Mouse (Mus musculus) heart, adult 2 months (tissue): ENCODE data around the gene Mgat5. TPM values are rescaled to one million over a fixed set of nuclear protein-coding genes. Genes with fewer than 3 reads are reported as not detected.

Experiments
- DNase-seq, 2 experiments: peaks; one replicate each; pipeline ENCODE4 v3.0.0; 2021
- H3K27ac ChIP-seq: fragments of 200-600 bp; 2 replicates; pipeline ENCODE4 v1.8.1; 2022
- H3K27me3 ChIP-seq: fragments of 200-500 bp; 2 replicates; pipeline ENCODE4 v1.6.1; 2012; ENCODE audit warnings: mild to moderate bottlenecking, low read length, inconsistent platforms, mixed read lengths; ENCODE audit not compliant: control insufficient read depth, insufficient read depth
- H3K36me3 ChIP-seq: fragments of 200-500 bp; 2 replicates; pipeline ENCODE4 v1.6.1; 2012; ENCODE audit warnings: low read length, inconsistent platforms; ENCODE audit not compliant: control insufficient read depth, insufficient read depth
- H3K4me1 ChIP-seq: fragments of 200-500 bp; 2 replicates; pipeline ENCODE4 v1.6.1; 2011; ENCODE audit warnings: low read length; ENCODE audit not compliant: control insufficient read depth, insufficient read depth
- H3K4me3 ChIP-seq: fragments of 200-600 bp; 2 replicates; pipeline ENCODE4 v1.8.1; 2022
- H3K79me2 ChIP-seq: fragments of 200-500 bp; replicated peaks from 2 replicates; pipeline ENCODE4 v1.6.1; 2012; ENCODE audit warnings: mild to moderate bottlenecking, inconsistent platforms, low read length, moderate library complexity, mixed read lengths; ENCODE audit not compliant: control insufficient read depth, insufficient read depth
- H3K9ac ChIP-seq: fragments of 200-500 bp; 2 replicates; pipeline ENCODE4 v1.6.1; 2012; ENCODE audit warnings: low read depth, mild to moderate bottlenecking, control low read depth, inconsistent platforms, low read length, mixed read lengths
- CTCF ChIP-seq: fragments of 200-600 bp; IDR thresholded peaks from 2 replicates; pipeline ENCODE4 v1.8.1; 2022; ENCODE audit warnings: antibody characterized with exemption, mild to moderate bottlenecking, moderate library complexity
- EP300 ChIP-seq: fragments of 200-500 bp; IDR thresholded peaks from 2 replicates; pipeline ENCODE4 v1.6.1; 2011; ENCODE audit warnings: low read depth, low read length, control low read depth; ENCODE audit not compliant: insufficient read depth
- POLR2A ChIP-seq: fragments of 200-500 bp; IDR thresholded peaks from 2 replicates; pipeline ENCODE4 v1.6.1; 2011; ENCODE audit warnings: mild to moderate bottlenecking, low read depth, low read length, control low read depth; ENCODE audit not compliant: insufficient read depth
- WGBS: fragments of 180-500 bp; shearing (Covaris S2); methylation state at CpG from one replicate; pipeline ENCODE4 v1.1.7; 2018; 5-methylcytosine and 5-hydroxymethylcytosine counted together
- intact Hi-C: fragments of 180-260 bp; cut with DNase I; formaldehyde crosslinking; loops from one replicate; pipeline ENCODE4 v1.15.1; 2025
- polyA plus RNA-seq: library from polyadenylated mRNA; depleted of rRNA; stranded (reverse); fragments of >200 nt; gene quantifications from 2 replicates; pipeline ENCODE4 v1.2.3, GENCODE M21; 2012
- total RNA-seq, 2 experiments: library from RNA; stranded (reverse); gene quantifications; 2 replicates each; pipeline ENCODE4 v1.2.3; 2021

Gene Mgat5
- total and polyA plus RNA-seq, 3 experiments, result 5.6 to 16.7 (median 13.6) TPM

- no peaks in the 10 kb centered on the region for H3K79me2 ChIP-seq
- no peak for TF ChIP-seq POLR2A
- TF ChIP-seq CTCF, result no peak
- TF ChIP-seq EP300, result no peak
- no peak for DNase-seq
- H3K9ac ChIP-seq, result no peak overlapping the region
- no peaks in the 10 kb centered on the region for H3K27me3 ChIP-seq
- no peak overlapping the region for H3K27ac ChIP-seq
- no peak overlapping the region for H3K4me3 ChIP-seq
- no peaks in the 10 kb centered on the region for H3K36me3 ChIP-seq
- 98% methylated on average over 2 of the region's 2 CpGs for WGBS
- no peaks in the 10 kb centered on the region for H3K4me1 ChIP-seq
- intact Hi-C loops, result no loop called here
Observed at GRCm38 (mm10) chr1:127394716-127395115, 189.9 kb downstream of the Mgat5 start.

- H3K79me2 ChIP-seq, result no peaks in the 10 kb centered on the region
- H3K4me3 ChIP-seq, result no peak overlapping the region
- TF ChIP-seq EP300, result no peak
- TF ChIP-seq POLR2A, result no peak
- no peak for TF ChIP-seq CTCF
- no peaks in the 10 kb centered on the region for H3K4me1 ChIP-seq
- 89% methylated on average over 5 of the region's 5 CpGs for WGBS
- intact Hi-C loops, result no loop called here
- DNase-seq, result no peak
- no peaks in the 10 kb centered on the region for H3K27me3 ChIP-seq
- no peak overlapping the region for H3K27ac ChIP-seq
- no peaks in the 10 kb centered on the region for H3K36me3 ChIP-seq
- H3K9ac ChIP-seq, result no peak overlapping the region
Observed at GRCm38 (mm10) chr1:127395724-127396123, 190.9 kb downstream of the Mgat5 start.

- Histone ChIP-seq H3K27me3 (no peaks in the 10 kb centered on the region), H3K9ac (no peak overlapping the region), H3K79me2 (no peaks in the 10 kb centered on the region), H3K4me3 (no peak overlapping the region), H3K36me3 (no peaks in the 10 kb centered on the region), H3K4me1 (no peaks in the 10 kb centered on the region), H3K27ac (no peak overlapping the region)
- DNase-seq, result no peak
- TF ChIP-seq POLR2A (no peak), EP300 (no peak), CTCF (no peak)
- WGBS, result 89% methylated on average over 12 of the region's 12 CpGs
- intact Hi-C loops, result no loop called here
Observed at GRCm38 (mm10) chr1:127396569-127397349, 191.9 kb downstream of the Mgat5 start.

- H3K79me2 ChIP-seq, result no peaks in the 10 kb centered on the region
- H3K36me3 ChIP-seq, result no peaks in the 10 kb centered on the region
- WGBS, result 90% methylated on average over 13 of the region's 13 CpGs
- no peak overlapping the region for H3K9ac ChIP-seq
- TF ChIP-seq EP300, result no peak
- TF ChIP-seq CTCF, result no peak
- TF ChIP-seq POLR2A, result no peak
- H3K27me3 ChIP-seq, result no peaks in the 10 kb centered on the region
- H3K4me1 ChIP-seq, result no peaks in the 10 kb centered on the region
- intact Hi-C loops, result no loop called here
- H3K27ac ChIP-seq, result no peak overlapping the region
- no peak overlapping the region for H3K4me3 ChIP-seq
- DNase-seq, result no peak
Observed at GRCm38 (mm10) chr1:127397396-127397795, 192.6 kb downstream of the Mgat5 start.

- TF ChIP-seq EP300, result no peak
- 83% methylated on average over 5 of the region's 5 CpGs for WGBS
- intact Hi-C loops, result no loop called here
- DNase-seq, result no peak
- H3K27me3 ChIP-seq, result no peaks in the 10 kb centered on the region
- H3K79me2 ChIP-seq, result no peaks in the 10 kb centered on the region
- no peak overlapping the region for H3K9ac ChIP-seq
- no peak overlapping the region for H3K4me3 ChIP-seq
- H3K27ac ChIP-seq, result no peak overlapping the region
- no peaks in the 10 kb centered on the region for H3K4me1 ChIP-seq
- no peaks in the 10 kb centered on the region for H3K36me3 ChIP-seq
Observed at GRCm38 (mm10) chr1:127398186-127398585, 193.4 kb downstream of the Mgat5 start.

GRCm38 (mm10) chr1:127400198-127400597 lies 195.4 kb downstream of the Mgat5 start:
- TF ChIP-seq CTCF, result no peak
- TF ChIP-seq POLR2A, result no peak
- TF ChIP-seq EP300, result no peak
- no peak for DNase-seq
- no peaks in the 10 kb centered on the region for H3K36me3 ChIP-seq
- intact Hi-C loops, result no loop called here
- WGBS, result 91% methylated on average over 2 of the region's 2 CpGs
- H3K4me1 ChIP-seq, result no peaks in the 10 kb centered on the region; the same call in 1 of the 2 replicates
- H3K9ac ChIP-seq, result no peak overlapping the region
- no peaks in the 10 kb centered on the region for H3K79me2 ChIP-seq
- no peak overlapping the region for H3K4me3 ChIP-seq
- no peak overlapping the region for H3K27ac ChIP-seq
- H3K27me3 ChIP-seq, result no peaks in the 10 kb centered on the region
